Mouse (Mus musculus): ENCODE results near the gene Tenm2. TPM values are rescaled to one million over a fixed set of nuclear protein-coding genes. Genes with fewer than 3 reads are reported as not detected.

Gene Tenm2
- total and polyA plus RNA-seq, 2 experiments from 2014 or later, result 41.8 to 91.3 TPM

DNA sequence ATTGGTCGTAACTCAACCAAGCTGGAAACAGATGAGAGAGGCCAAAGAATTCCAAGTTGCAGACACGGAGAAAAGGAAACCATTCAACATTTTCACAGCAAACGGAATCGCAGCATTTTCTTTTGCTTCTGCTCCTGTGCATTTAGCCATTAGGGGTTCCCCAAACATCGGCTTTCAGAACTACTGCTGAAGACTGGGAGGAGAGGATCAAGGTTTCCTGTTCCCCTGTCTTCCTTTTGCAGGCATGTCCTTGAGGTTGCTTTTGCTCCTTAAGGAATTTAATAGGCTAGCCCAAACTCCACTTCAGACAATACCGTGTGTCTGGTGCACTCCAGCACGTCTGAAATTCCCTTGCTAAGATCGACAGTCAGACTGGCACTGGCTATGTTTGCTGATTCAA is 541.0 kb downstream of the Tenm2 start:
- Histone ChIP-seq H3K4me1 (ENCODE audit: insufficient read depth) (0 out of 2 replicates have a peak, but pooled peaks cover 10% of the 10 kb centered on the region), H3K4me3 (ENCODE audit: low read depth, low read length) (no peak overlapping the region), H3K36me3 (ENCODE audit: insufficient read depth) (no peaks in the 10 kb centered on the region), H3K9ac (no peak overlapping the region), H3K4me2 (ENCODE audit: low read depth) (peak overlapping the region; percentile 10), H3K9me3 (ENCODE audit: low read length) (no peaks in the 10 kb centered on the region), H3K27ac (ENCODE audit: low read depth, low read length) (no peak overlapping the region), H3K27me3 (ENCODE audit: insufficient read depth, low read length) (no peaks in the 10 kb centered on the region)
- TF ChIP-seq CTCF (IDR thresholded peaks at IDR 0.05; ENCODE audit: low read depth), result peak; percentile 63
- ATAC-seq, result no peak
- peak; percentile 65 for DNase-seq
- 25% methylated on average over 8 of the region's 8 CpGs for WGBS

DNA sequence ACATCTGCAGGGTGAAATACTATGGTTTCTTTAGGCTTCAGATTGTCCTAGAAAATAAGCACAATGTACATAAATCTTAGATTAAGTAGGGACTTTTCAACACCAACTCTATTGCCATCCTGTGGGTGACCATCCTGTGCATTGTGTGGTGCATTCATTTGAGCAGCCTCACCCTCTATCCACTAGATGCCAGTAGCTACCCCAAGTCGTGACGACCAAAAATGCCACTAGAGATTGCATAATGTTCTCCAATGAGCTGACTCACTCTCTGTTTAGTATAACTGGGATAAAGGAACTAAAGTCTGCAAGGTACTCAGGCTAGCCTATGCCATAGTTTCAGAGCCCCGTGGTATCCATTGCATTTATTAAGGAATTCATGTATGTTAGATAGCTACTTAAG is 543.1 kb downstream of the Tenm2 start:
- TF ChIP-seq CTCF (IDR thresholded peaks at IDR 0.05; ENCODE audit: low read depth), result peak; percentile 46
- no peak for DNase-seq

DNA sequence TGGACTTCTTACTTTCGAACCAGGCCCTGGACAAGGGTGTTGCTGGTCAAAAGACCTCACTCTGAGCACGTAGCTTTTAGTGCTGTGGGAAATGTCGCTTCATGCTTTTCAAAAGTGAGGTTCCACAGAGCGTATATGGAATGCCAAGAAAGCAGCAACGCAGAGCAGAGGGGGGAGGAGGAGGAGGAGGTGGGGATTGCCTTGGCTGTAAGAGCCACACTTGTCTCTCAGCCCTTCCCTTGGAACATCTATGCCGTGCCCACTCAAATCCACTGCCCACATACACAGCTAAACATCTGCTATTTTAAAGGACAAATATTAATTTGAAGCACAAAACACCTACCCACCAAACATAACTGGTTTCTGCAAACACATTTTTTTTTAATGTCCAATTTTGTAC is 544.9 kb downstream of the Tenm2 start:
- no peaks in the 10 kb centered on the region for H3K9me3 ChIP-seq (ENCODE audit: low read length)
- no peaks in the 10 kb centered on the region for H3K27me3 ChIP-seq (ENCODE audit: insufficient read depth, low read length)
- no peaks in the 10 kb centered on the region for H3K36me3 ChIP-seq (ENCODE audit: insufficient read depth)
- no peak for TF ChIP-seq CTCF (IDR thresholded peaks at IDR 0.05; ENCODE audit: low read depth)
- H3K4me1 ChIP-seq (ENCODE audit: insufficient read depth), result 0 out of 2 replicates have a peak, but pooled peaks cover 4% of the 10 kb centered on the region
- 62% methylated on average over 6 of the region's 6 CpGs for WGBS
- H3K4me3 ChIP-seq (ENCODE audit: low read depth, low read length), result no peak overlapping the region
- no peak overlapping the region for H3K27ac ChIP-seq (ENCODE audit: low read depth, low read length)
- DNase-seq (no peak), ATAC-seq (no peak)
- no peak overlapping the region for H3K4me2 ChIP-seq (ENCODE audit: low read depth)
- H3K9ac ChIP-seq, result no peak overlapping the region

More for the DNA sequence above, 543.1 kb downstream of the Tenm2 start:
- Histone ChIP-seq H3K4me3 (ENCODE audit: low read depth, low read length) (no peak overlapping the region), H3K9ac (no peak overlapping the region), H3K27ac (ENCODE audit: low read depth, low read length) (no peak overlapping the region), H3K27me3 (ENCODE audit: insufficient read depth, low read length) (no peaks in the 10 kb centered on the region), H3K4me2 (ENCODE audit: low read depth) (no peak overlapping the region), H3K4me1 (ENCODE audit: insufficient read depth) (0 out of 2 replicates have a peak, but pooled peaks cover 10% of the 10 kb centered on the region), H3K9me3 (ENCODE audit: low read length) (no peaks in the 10 kb centered on the region), H3K36me3 (ENCODE audit: insufficient read depth) (no peaks in the 10 kb centered on the region)
- WGBS, result 61% methylated on average over 3 of the region's 3 CpGs
- no peak; the same call in 1 of the 2 replicates for ATAC-seq

DNA sequence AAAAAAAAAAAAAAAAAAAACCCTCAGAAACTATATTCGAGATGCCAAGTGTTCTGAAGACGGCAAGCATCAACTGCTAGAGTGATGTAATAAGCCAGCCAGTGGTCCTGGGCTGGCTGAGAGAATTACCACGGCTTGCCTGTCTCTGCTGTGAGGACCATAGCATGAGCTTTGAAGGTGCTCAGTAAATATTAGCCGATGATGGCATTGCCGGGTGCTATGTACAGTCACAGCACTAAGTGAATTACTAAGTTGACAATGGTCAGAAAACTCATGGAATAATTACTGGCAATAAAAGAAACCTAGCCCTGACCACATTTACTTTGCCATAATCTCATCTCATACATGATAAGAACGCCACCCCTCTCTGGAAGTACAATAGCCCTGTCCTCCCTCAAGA is 549.5 kb downstream of the Tenm2 start:
- Histone ChIP-seq H3K4me3 (ENCODE audit: low read depth, low read length) (no peak overlapping the region), H3K36me3 (ENCODE audit: insufficient read depth) (no peaks in the 10 kb centered on the region), H3K9me3 (ENCODE audit: low read length) (no peaks in the 10 kb centered on the region), H3K4me1 (ENCODE audit: insufficient read depth) (0 out of 2 replicates have a peak, but pooled peaks cover 4% of the 10 kb centered on the region), H3K9ac (no peak overlapping the region), H3K4me2 (ENCODE audit: low read depth) (no peak overlapping the region), H3K27me3 (ENCODE audit: insufficient read depth, low read length) (no peaks in the 10 kb centered on the region), H3K27ac (ENCODE audit: low read depth, low read length) (no peak overlapping the region)
- WGBS, result 52% methylated on average over 6 of the region's 6 CpGs
- ATAC-seq (no peak), DNase-seq (no peak)
- no peak for TF ChIP-seq CTCF (IDR thresholded peaks at IDR 0.05; ENCODE audit: low read depth)

DNA sequence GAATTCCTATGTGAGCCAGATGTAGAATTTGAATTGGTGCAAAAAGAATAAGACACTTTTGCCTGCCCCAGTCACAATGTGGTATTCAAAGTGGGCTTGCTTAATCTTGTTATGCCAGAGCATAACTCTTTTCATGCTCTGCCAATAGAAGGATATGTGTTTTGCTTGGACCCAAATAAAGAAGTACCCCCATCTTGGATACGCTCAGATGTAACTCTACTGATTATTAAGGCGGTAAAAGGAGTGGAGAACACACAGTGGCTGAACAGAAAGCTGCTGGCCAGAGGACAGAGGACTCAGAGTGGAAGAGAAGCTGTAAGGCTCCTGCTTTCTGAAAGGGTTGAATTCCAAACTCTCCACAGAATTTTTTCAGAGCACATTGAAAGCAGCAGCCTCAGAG is 556.4 kb downstream of the Tenm2 start:
- no peak for TF ChIP-seq CTCF (IDR thresholded peaks at IDR 0.05; ENCODE audit: low read depth)
- H3K4me2 ChIP-seq (ENCODE audit: low read depth), result 0 out of 2 replicates have a peak overlapping the region, but pooled peaks have one; percentile 56
- H3K27me3 ChIP-seq (ENCODE audit: insufficient read depth, low read length), result no peaks in the 10 kb centered on the region
- H3K9me3 ChIP-seq (ENCODE audit: low read length), result no peaks in the 10 kb centered on the region
- peaks cover 6% of the 10 kb centered on the region; the same call in 1 of the 2 replicates for H3K4me1 ChIP-seq (ENCODE audit: insufficient read depth)
- 34% methylated on average over 2 of the region's 2 CpGs for WGBS
- DNase-seq, result no peak
- 0 out of 2 replicates have a peak overlapping the region, but pooled peaks have one; percentile 92 for H3K27ac ChIP-seq (ENCODE audit: low read depth, low read length)
- no peak overlapping the region for H3K4me3 ChIP-seq (ENCODE audit: low read depth, low read length)
- ATAC-seq, result no peak
- H3K9ac ChIP-seq, result no peak overlapping the region
- no peaks in the 10 kb centered on the region for H3K36me3 ChIP-seq (ENCODE audit: insufficient read depth)

DNA sequence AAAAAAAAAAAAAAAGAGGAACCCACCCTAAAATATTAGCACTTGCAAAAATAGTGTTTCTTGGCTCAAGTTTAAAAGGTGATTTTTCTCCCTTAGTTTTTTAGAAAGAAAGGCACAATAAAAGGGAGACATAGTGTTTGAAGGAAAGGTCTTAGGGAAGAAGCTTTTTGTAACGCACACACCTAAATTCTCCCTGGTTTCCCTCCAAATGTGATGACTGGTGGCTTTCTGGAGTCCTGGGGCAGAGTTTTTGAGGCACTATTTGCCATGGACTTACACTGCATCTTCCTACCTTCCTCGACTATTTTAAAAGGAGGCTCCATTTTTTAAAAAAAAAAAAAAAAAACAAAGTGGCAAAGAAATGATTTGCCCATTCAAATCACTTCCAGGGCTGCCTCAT is 557.2 kb downstream of the Tenm2 start:
- no peak for DNase-seq
- Histone ChIP-seq H3K4me2 (ENCODE audit: low read depth) (peak overlapping the region; percentile 56), H3K27ac (ENCODE audit: low read depth, low read length) (peak overlapping the region; percentile 92), H3K36me3 (ENCODE audit: insufficient read depth) (no peaks in the 10 kb centered on the region), H3K4me1 (ENCODE audit: insufficient read depth) (peaks cover 6% of the 10 kb centered on the region; the same call in 1 of the 2 replicates), H3K9me3 (ENCODE audit: low read length) (no peaks in the 10 kb centered on the region), H3K4me3 (ENCODE audit: low read depth, low read length) (peak overlapping the region; percentile 51), H3K27me3 (ENCODE audit: insufficient read depth, low read length) (no peaks in the 10 kb centered on the region), H3K9ac (peak overlapping the region; percentile 66)
- no peak for ATAC-seq
- no peak for TF ChIP-seq CTCF (IDR thresholded peaks at IDR 0.05; ENCODE audit: low read depth)
- 6% methylated on average over 2 of the region's 2 CpGs for WGBS

DNA sequence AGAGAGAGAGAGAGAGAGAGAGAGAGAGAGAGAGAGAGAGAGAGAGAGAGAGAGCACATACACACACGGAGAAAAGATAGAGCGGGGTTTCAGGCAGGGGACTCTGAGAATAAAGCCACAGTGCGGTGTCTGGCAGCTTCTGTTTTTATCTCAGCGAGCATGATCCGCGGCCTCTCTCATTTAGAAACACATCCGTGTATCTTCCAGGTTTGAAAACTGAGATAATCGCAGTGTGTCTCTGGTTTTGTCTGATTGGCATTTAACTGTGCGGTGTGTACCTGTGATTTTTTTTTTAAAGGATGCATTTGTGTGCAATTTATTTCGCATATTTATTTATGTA is 557.7 kb downstream of the Tenm2 start:
- peak; percentile 80 for DNase-seq
- 2% methylated on average over 10 of the region's 10 CpGs for WGBS
- no peaks in the 10 kb centered on the region for H3K9me3 ChIP-seq (ENCODE audit: low read length)
- H3K4me1 ChIP-seq (ENCODE audit: insufficient read depth), result peaks cover 9% of the 10 kb centered on the region
- H3K4me2 ChIP-seq (ENCODE audit: low read depth), result peak overlapping the region; percentile 56
- peak overlapping the region; percentile 92 for H3K27ac ChIP-seq (ENCODE audit: low read depth, low read length)
- H3K27me3 ChIP-seq (ENCODE audit: insufficient read depth, low read length), result no peaks in the 10 kb centered on the region
- TF ChIP-seq CTCF (IDR thresholded peaks at IDR 0.05; ENCODE audit: low read depth), result no peak; the same call in 1 of the 2 replicates
- peak overlapping the region; percentile 66 for H3K9ac ChIP-seq
- no peaks in the 10 kb centered on the region for H3K36me3 ChIP-seq (ENCODE audit: insufficient read depth)
- H3K4me3 ChIP-seq (ENCODE audit: low read depth, low read length), result peak overlapping the region; percentile 51
- peak; percentile 63; the same call in 1 of the 2 replicates for ATAC-seq
